Mouse (Mus musculus): ENCODE results near the gene Ankrd13b. TPM values are rescaled to one million over a fixed set of nuclear protein-coding genes. Genes with fewer than 3 reads are reported as not detected.
A peak's percentile ranks its signal among the peaks of the same experiment; 100 is the strongest.

The Ankrd13b gene
- polyA plus RNA-seq, 1 experiment from 2014 or later: 13.1 TPM

- Histone ChIP-seq H3K36me3 (ENCODE audit: control insufficient read depth, insufficient read depth, low read length) (no peaks in the 10 kb centered on the region), H3K4me2 (replicated peaks; ENCODE audit: low read depth, low read length) (peak overlapping the region; percentile 87; the same call in 1 of the 2 replicates), H3K9ac (ENCODE audit: low read depth, low read length) (no peak overlapping the region), H3K27ac (ENCODE audit: low read depth, low read length) (no peak overlapping the region), H3K27me3 (ENCODE audit: control insufficient read depth, insufficient read depth, low read length) (peaks cover 36% of the 10 kb centered on the region), H3K4me1 (replicated peaks; ENCODE audit: control insufficient read depth, insufficient read depth, low read length) (peaks cover 7% of the 10 kb centered on the region; the same call in 1 of the 2 replicates), H3K4me3 (ENCODE audit: low read depth, low read length) (no peak overlapping the region), H3K9me3 (ENCODE audit: control insufficient read depth, low read length) (no peaks in the 10 kb centered on the region)
- 50% methylated on average over 8 of the region's 8 CpGs for WGBS
- DNase-seq (ENCODE audit: low spot score) (no peak), ATAC-seq (ENCODE audit: low FRiP score) (no peak)
These were observed 26.4 kb downstream of the Ankrd13b start for GRCm38 (mm10) chr11:77463101-77463445.

GRCm38 (mm10) chr11:77462283-77463100 is 27.0 kb downstream of the Ankrd13b start, which contains the start of gene Coro6:
Coro6 (plus strand) TSS chr11:77462411.
- ATAC-seq (ENCODE audit: low FRiP score): peak; percentile 63; the same call in 1 of the 2 replicates

GRCm38 (mm10) chr11:77461856-77462255 is 27.6 kb downstream of the Ankrd13b start:
- ATAC-seq (ENCODE audit: low FRiP score): no peak

More at GRCm38 (mm10) chr11:77462283-77463100, 27.0 kb downstream of the Ankrd13b start, which contains the start of gene Coro6:
- H3K9me3 ChIP-seq (ENCODE audit: control insufficient read depth, low read length): no peaks in the 10 kb centered on the region
- H3K4me1 ChIP-seq (replicated peaks; ENCODE audit: control insufficient read depth, insufficient read depth, low read length): peaks cover 2% of the 10 kb centered on the region; the same call in 1 of the 2 replicates
- H3K36me3 ChIP-seq (ENCODE audit: control insufficient read depth, insufficient read depth, low read length): no peaks in the 10 kb centered on the region
- peak within 1 kb of the TSS; percentile 87 for H3K4me2 ChIP-seq (replicated peaks; ENCODE audit: low read depth, low read length)
- peak; percentile 76 for DNase-seq (ENCODE audit: low spot score)
- H3K27ac ChIP-seq (ENCODE audit: low read depth, low read length): no peak within 1 kb of the TSS
- WGBS: under 1% methylated on average over 57 of the region's 73 CpGs
- peaks cover 31% of the 10 kb centered on the region for H3K27me3 ChIP-seq (ENCODE audit: control insufficient read depth, insufficient read depth, low read length)
- H3K9ac ChIP-seq (ENCODE audit: low read depth, low read length): peak within 1 kb of the TSS; percentile 29; the same call in 1 of the 2 replicates
- peak within 1 kb of the TSS; percentile 36 for H3K4me3 ChIP-seq (ENCODE audit: low read depth, low read length)

GRCm38 (mm10) chr11:77456866-77457265 is 32.6 kb downstream of the Ankrd13b start:
- no peak overlapping the region for H3K27ac ChIP-seq (ENCODE audit: low read depth, low read length)

More at GRCm38 (mm10) chr11:77461856-77462255, 27.6 kb downstream of the Ankrd13b start:
- no peak overlapping the region for H3K27ac ChIP-seq (ENCODE audit: low read depth, low read length)
- 4% methylated on average over 6 of the region's 6 CpGs for WGBS
- no peaks in the 10 kb centered on the region for H3K36me3 ChIP-seq (ENCODE audit: control insufficient read depth, insufficient read depth, low read length)
- H3K9ac ChIP-seq (ENCODE audit: low read depth, low read length): no peak overlapping the region; the same call in 1 of the 2 replicates
- peak overlapping the region; percentile 36 for H3K4me3 ChIP-seq (ENCODE audit: low read depth, low read length)
- peaks cover 25% of the 10 kb centered on the region for H3K27me3 ChIP-seq (ENCODE audit: control insufficient read depth, insufficient read depth, low read length)
- peaks cover 2% of the 10 kb centered on the region; the same call in 1 of the 2 replicates for H3K4me1 ChIP-seq (replicated peaks; ENCODE audit: control insufficient read depth, insufficient read depth, low read length)
- peak overlapping the region; percentile 87 for H3K4me2 ChIP-seq (replicated peaks; ENCODE audit: low read depth, low read length)
- no peak for DNase-seq (ENCODE audit: low spot score)
- no peaks in the 10 kb centered on the region for H3K9me3 ChIP-seq (ENCODE audit: control insufficient read depth, low read length)

DNA sequence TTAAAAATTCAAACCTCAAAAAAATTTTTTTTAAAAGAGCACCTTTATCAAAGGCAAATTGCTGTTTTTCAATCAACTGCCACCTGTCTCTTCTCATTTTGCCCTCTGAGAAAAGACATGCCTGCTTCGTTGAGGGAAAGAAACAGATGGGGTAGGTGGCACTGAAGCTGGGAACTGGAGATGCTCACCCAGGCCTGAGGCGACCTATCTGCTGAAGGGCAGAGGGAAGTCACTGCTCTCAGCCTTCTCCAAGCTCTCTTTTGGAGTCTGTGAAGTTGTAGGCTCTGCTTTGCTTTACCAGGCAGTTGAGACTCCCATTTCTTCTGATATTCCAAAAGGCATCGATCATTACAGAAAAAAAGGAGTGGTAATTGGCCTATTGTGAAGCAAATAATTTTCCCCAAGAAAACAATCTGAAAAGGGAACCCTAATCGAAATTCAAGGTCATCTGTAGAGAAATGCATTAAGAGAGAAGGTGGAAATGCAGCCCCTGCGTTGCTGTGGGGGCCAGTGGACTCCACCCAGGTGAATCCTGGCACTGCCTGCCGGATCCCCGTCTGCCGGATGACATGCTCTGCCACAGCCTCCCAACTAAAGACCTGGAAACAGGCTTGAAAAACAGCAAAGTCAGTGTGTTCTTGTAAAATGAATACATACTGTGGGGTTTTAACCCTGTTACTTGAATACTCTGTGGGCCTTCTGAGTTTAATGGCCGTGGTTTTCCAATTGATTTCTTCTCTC is 33.5 kb downstream of the Ankrd13b start:
- Histone ChIP-seq H3K4me1 (replicated peaks; ENCODE audit: control insufficient read depth, insufficient read depth, low read length) (no peaks in the 10 kb centered on the region), H3K27me3 (ENCODE audit: control insufficient read depth, insufficient read depth, low read length) (0 out of 2 replicates have a peak, but pooled peaks cover 2% of the 10 kb centered on the region), H3K36me3 (ENCODE audit: control insufficient read depth, insufficient read depth, low read length) (no peaks in the 10 kb centered on the region; the same call in 1 of the 2 replicates), H3K9me3 (ENCODE audit: control insufficient read depth, low read length) (no peaks in the 10 kb centered on the region), H3K9ac (ENCODE audit: low read depth, low read length) (no peak overlapping the region), H3K27ac (ENCODE audit: low read depth, low read length) (no peak overlapping the region), H3K4me2 (replicated peaks; ENCODE audit: low read depth, low read length) (no peak overlapping the region), H3K4me3 (ENCODE audit: low read depth, low read length) (no peak overlapping the region)
- ATAC-seq (ENCODE audit: low FRiP score): no peak
- DNase-seq (ENCODE audit: low spot score): no peak
- 91% methylated on average over 9 of the region's 9 CpGs for WGBS

More at GRCm38 (mm10) chr11:77456866-77457265, 32.6 kb downstream of the Ankrd13b start:
- ATAC-seq (ENCODE audit: low FRiP score) (no peak), DNase-seq (ENCODE audit: low spot score) (no peak)
- no peak overlapping the region for H3K4me3 ChIP-seq (ENCODE audit: low read depth, low read length)
- no peaks in the 10 kb centered on the region for H3K9me3 ChIP-seq (ENCODE audit: control insufficient read depth, low read length)
- no peaks in the 10 kb centered on the region for H3K4me1 ChIP-seq (replicated peaks; ENCODE audit: control insufficient read depth, insufficient read depth, low read length)
- H3K36me3 ChIP-seq (ENCODE audit: control insufficient read depth, insufficient read depth, low read length): no peaks in the 10 kb centered on the region; the same call in 1 of the 2 replicates
- WGBS: 92% methylated on average over 6 of the region's 6 CpGs
- H3K4me2 ChIP-seq (replicated peaks; ENCODE audit: low read depth, low read length): no peak overlapping the region
- peaks cover 7% of the 10 kb centered on the region; the same call in 1 of the 2 replicates for H3K27me3 ChIP-seq (ENCODE audit: control insufficient read depth, insufficient read depth, low read length)
- H3K9ac ChIP-seq (ENCODE audit: low read depth, low read length): no peak overlapping the region

- H3K4me3 ChIP-seq (ENCODE audit: low read depth, low read length): no peak overlapping the region
- H3K9ac ChIP-seq (ENCODE audit: low read depth, low read length): no peak overlapping the region
- ATAC-seq (ENCODE audit: low FRiP score): no peak
- 91% methylated on average over 2 of the region's 2 CpGs for WGBS
- H3K9me3 ChIP-seq (ENCODE audit: control insufficient read depth, low read length): no peaks in the 10 kb centered on the region
- no peak overlapping the region for H3K27ac ChIP-seq (ENCODE audit: low read depth, low read length)
- no peaks in the 10 kb centered on the region for H3K4me1 ChIP-seq (replicated peaks; ENCODE audit: control insufficient read depth, insufficient read depth, low read length)
- H3K36me3 ChIP-seq (ENCODE audit: control insufficient read depth, insufficient read depth, low read length): peaks cover 5% of the 10 kb centered on the region; the same call in 1 of the 2 replicates
- no peak overlapping the region for H3K4me2 ChIP-seq (replicated peaks; ENCODE audit: low read depth, low read length)
- no peak for DNase-seq (ENCODE audit: low spot score)
- no peaks in the 10 kb centered on the region for H3K27me3 ChIP-seq (ENCODE audit: control insufficient read depth, insufficient read depth, low read length)
These were observed 36.1 kb downstream of the Ankrd13b start for GRCm38 (mm10) chr11:77453388-77453787.

DNA sequence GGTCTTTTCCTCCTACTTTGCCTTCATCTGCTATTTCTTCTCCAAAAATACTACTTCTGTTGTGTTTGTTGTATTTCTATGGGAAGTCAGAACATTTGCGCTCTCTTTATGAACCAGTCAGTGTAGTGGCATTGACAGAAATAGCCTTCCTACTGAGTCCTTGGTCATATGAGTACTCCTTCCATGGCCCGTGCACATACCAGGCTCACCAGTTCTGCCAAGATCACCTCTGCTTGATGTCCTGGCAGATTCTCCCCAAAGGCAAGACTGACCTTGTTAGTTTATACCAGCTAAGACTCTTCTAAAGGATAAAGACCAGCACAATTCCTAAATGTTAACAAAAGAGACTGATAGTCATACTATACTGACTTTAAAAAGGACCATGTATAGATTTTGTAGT is 37.8 kb downstream of the Ankrd13b start:
- Histone ChIP-seq H3K27ac (ENCODE audit: low read depth, low read length) (no peak overlapping the region), H3K4me3 (ENCODE audit: low read depth, low read length) (no peak overlapping the region), H3K4me2 (replicated peaks; ENCODE audit: low read depth, low read length) (no peak overlapping the region), H3K4me1 (replicated peaks; ENCODE audit: control insufficient read depth, insufficient read depth, low read length) (no peaks in the 10 kb centered on the region), H3K9ac (ENCODE audit: low read depth, low read length) (no peak overlapping the region), H3K9me3 (ENCODE audit: control insufficient read depth, low read length) (no peaks in the 10 kb centered on the region), H3K36me3 (ENCODE audit: control insufficient read depth, insufficient read depth, low read length) (peaks cover 5% of the 10 kb centered on the region; the same call in 1 of the 2 replicates), H3K27me3 (ENCODE audit: control insufficient read depth, insufficient read depth, low read length) (no peaks in the 10 kb centered on the region)
- no peak for DNase-seq (ENCODE audit: low spot score)
- ATAC-seq (ENCODE audit: low FRiP score): no peak
- WGBS: 94% methylated on average over 2 of the region's 2 CpGs

GRCm38 (mm10) chr11:77449224-77449623 is 40.3 kb downstream of the Ankrd13b start:
- Histone ChIP-seq H3K36me3 (ENCODE audit: control insufficient read depth, insufficient read depth, low read length) (peaks cover 5% of the 10 kb centered on the region; the same call in 1 of the 2 replicates), H3K9me3 (ENCODE audit: control insufficient read depth, low read length) (no peaks in the 10 kb centered on the region), H3K4me3 (ENCODE audit: low read depth, low read length) (no peak overlapping the region), H3K9ac (ENCODE audit: low read depth, low read length) (no peak overlapping the region), H3K27me3 (ENCODE audit: control insufficient read depth, insufficient read depth, low read length) (no peaks in the 10 kb centered on the region), H3K27ac (ENCODE audit: low read depth, low read length) (no peak overlapping the region), H3K4me1 (replicated peaks; ENCODE audit: control insufficient read depth, insufficient read depth, low read length) (no peaks in the 10 kb centered on the region), H3K4me2 (replicated peaks; ENCODE audit: low read depth, low read length) (no peak overlapping the region)
- 92% methylated on average over 7 of the region's 7 CpGs for WGBS
- ATAC-seq (ENCODE audit: low FRiP score) (no peak), DNase-seq (ENCODE audit: low spot score) (no peak)
